Mouse (Mus musculus): ENCODE data around the gene Krt7.

The Krt7 gene

GRCm38 (mm10) chr15:101447444-101447843 is 36.6 kb downstream of the Krt7 start, which contains the start of gene Krt88:
Gene Krt88 (plus strand): TSS chr15:101447744.
- no peak for DNase-seq

GRCm38 (mm10) chr15:101453093-101453736 is 42.4 kb downstream of the Krt7 start:
- DNase-seq, result peak; percentile 71

DNA sequence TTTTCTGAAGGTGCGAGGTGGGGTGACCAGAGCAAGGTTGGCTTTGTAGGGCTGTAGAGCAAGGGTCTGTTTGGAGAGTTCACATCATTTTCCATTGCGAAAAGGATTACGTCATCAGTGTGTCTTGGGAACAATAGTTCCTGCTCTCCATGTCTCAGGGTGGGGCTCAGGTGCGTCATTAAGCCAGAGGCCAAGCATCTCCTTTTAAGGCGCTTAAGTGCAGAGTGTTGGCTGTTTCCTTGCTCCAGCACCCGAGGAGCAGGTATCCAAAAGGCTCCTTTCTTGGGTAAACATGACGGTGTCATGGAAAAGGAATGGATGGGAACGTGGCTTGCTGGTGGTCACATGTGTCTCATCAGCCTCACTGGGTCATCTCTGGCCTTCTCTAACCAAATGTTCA is 43.9 kb downstream of the Krt7 start:
- DNase-seq, result no peak

DNA sequence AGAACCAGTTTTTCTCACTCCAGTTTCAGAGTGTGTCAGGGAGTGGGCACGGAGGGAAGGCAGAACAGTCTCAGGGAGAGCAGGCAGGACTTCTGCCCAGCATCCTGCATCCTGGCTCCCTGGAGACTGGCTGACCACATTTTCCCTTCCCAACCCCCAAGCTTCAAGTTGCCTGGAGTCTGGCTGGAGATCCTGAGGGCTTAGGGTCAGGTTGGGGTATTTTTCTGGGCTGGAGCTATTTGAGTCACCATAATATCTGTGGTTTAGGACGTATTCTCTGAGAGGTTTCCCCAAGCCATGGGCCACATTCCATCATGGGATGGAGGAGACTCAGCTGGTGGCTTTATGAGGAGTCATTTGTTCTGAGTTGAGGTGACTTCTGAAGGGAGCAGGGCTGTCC is 44.4 kb downstream of the Krt7 start:
- DNase-seq, result no peak

DNA sequence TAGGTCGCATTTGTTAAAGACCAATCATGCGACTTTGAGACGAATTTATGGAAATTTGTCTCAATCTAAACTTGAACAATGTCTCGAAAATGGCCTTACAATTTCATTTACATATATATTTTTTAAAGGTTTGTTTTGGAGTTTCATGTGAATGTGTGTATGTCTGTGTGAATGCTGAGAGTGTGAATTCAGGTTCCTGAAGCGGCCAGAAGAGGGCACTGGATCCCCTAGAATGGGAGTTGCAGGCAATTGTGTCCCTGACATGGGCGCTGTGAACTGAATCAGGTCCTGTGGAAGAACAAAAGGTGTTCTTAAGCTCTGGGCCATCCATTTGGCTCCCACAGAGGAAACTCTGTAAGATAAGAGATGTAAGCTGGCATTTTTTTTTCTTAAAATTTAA is 45.0 kb downstream of the Krt7 start:
- no peak for DNase-seq

DNA sequence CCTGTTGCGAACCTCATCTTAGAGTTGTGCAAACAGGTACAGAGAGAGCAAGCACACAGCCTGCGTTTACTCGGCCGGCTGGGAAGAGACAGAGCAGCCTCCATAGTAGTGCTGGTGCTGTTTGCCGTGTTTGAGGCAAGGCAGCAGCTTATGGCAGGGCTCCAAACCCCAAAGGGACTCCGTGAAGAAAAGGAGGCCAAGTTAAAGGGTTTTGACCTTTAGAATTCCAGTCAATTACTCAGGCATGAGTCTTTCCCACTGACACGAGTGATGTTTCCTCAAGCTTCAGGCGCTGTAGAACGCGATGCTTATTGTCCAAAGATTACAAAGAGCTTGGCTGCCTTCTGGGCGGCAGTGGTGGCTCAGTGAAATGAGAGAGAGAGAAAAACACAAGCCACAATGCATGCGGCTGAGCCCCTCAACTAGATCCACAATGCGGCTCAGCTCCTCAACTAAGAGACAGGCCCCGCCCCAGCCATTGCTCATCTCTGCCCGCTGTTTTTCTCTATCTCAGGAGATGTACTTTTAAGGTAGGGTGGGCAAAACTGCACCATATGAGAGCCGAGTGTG is 47.6 kb downstream of the Krt7 start:
- no peak for DNase-seq

DNA sequence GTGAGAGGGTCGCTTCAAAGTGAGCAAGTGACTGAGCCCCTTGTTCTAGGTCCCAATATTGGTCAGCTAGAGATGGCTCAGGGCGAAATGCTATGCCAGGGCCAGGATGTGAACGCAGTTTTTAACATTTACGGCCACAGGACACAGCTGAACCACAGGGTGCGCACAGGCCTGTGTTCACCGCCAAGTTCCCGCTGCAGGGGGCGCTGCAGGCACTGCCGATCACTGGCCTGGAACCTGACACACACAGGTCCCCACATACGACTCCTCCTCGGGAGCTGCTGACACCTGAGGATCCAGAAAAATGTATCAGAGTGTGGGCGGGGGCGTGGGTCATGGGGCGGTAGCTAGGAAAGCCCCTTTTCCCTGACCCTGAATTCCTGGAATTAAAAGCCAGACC is 48.4 kb downstream of the Krt7 start:
- no peak for DNase-seq

GRCm38 (mm10) chr15:101463651-101464050 is 52.8 kb downstream of the Krt7 start, which contains the start of gene Krt81:
Gene Krt81 (minus strand): TSS chr15:101463751.
- no peak for DNase-seq

- DNase-seq, result no peak
Measured at GRCm38 (mm10) chr15:101469093-101469492, 58.2 kb downstream of the Krt7 start.

- DNase-seq, result no peak
Measured at GRCm38 (mm10) chr15:101472952-101473528, 62.2 kb downstream of the Krt7 start, which contains the start of gene Krt86. Gene Krt86 (plus strand): TSS chr15:101473478.

- DNase-seq, result peak; percentile 14
Measured at GRCm38 (mm10) chr15:101479007-101479665, 68.3 kb downstream of the Krt7 start.

DNA sequence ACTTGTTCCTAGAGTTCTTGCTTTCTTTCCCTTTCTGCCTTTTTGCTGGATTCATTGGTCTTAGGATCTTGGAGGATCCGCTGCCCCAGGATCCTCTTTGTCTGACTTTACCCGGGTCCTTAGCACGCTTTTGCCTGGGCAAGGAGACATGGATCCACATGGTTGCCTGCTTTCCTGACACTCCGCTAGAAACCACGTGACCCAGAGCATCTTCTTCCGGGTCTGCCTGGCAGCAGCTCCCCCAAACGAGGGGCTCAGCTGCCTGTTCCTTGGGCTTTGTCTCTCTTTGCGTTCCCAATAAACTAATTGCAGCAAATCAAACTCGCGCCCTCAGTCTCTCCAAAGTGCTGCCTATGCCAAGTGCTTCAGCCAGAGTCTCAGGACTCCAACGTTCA is 68.8 kb downstream of the Krt7 start:
- no peak for DNase-seq

Data from cerebellum, adult 9-10 months (tissue).